Mouse (Mus musculus) heart, embryonic 10.5 days (tissue): ENCODE measurements around the gene 3110082I17Rik. TPM values are rescaled to one million over a fixed set of nuclear protein-coding genes. Genes with fewer than 3 reads are reported as not detected.

Experiments used
- DNase-seq: peaks from one replicate; pipeline ENCODE4 v3.0.0-alpha.2; 2017; ENCODE audit warnings: low spot score
- H3K27ac ChIP-seq: fragments of 300-500 bp; sonication (generic); 2 replicates; pipeline ENCODE4 v1.5.1; 2016; ENCODE audit warnings: mild to moderate bottlenecking
- H3K27me3 ChIP-seq: fragments of 300-500 bp; sonication (generic); 2 replicates; pipeline ENCODE4 v1.6.1; 2016; ENCODE audit warnings: mild to moderate bottlenecking; ENCODE audit not compliant: poor library complexity, insufficient read depth, severe bottlenecking
- H3K36me3 ChIP-seq: fragments of 300-500 bp; sonication (generic); 2 replicates; pipeline ENCODE4 v1.6.1; 2016; ENCODE audit warnings: mild to moderate bottlenecking, moderate library complexity
- H3K4me1 ChIP-seq: fragments of 300-500 bp; sonication (generic); 2 replicates; pipeline ENCODE4 v1.6.1; 2016; ENCODE audit warnings: mild to moderate bottlenecking
- H3K4me3 ChIP-seq: fragments of 300-500 bp; sonication (generic); 2 replicates; pipeline ENCODE4 v1.5.1; 2016; ENCODE audit warnings: mild to moderate bottlenecking, moderate library complexity
- H3K9me3 ChIP-seq: fragments of 300-500 bp; sonication (generic); 2 replicates; pipeline ENCODE4 v1.6.1; 2016; ENCODE audit warnings: mild to moderate bottlenecking, moderate library complexity
- WGBS: fragments of 180-500 bp; shearing (Covaris S2); methylation state at CpG from one replicate; pipeline ENCODE4 v1.1.7; 2016; 5-methylcytosine and 5-hydroxymethylcytosine counted together
- polyA plus RNA-seq: library from polyadenylated mRNA; unstranded; fragments of >200 nt; fragmentation: Nextera tagmentation; extraction: Ambion mirVana; gene quantifications from 2 replicates; pipeline ENCODE4 v1.2.1, GENCODE M21; 2016

The 3110082I17Rik gene
- polyA plus RNA-seq, 1 experiment from 2014 or later, result 40.9 TPM

DNA sequence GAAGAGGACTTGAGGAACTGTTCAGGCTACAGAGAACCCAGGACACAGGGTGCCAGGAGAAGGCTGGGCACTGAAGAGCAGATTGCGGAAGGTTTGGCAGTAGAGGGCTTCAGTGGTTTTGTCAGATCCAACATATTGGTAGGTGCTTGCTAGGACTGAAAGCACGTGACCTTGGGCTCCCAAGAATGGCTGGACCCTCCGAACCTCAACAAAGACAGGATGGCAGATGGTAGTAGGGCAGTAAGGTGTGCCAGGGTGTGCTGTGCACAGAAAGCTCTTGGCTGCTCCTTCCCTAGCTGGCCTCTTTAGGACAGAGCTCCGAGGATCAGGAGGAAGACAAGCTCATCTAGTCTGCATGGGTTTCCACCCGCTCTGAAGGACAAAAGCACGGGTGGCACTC is 49.2 kb downstream of the 3110082I17Rik start:
- no peaks in the 10 kb centered on the region for H3K9me3 ChIP-seq
- H3K4me3 ChIP-seq, result no peak overlapping the region
- no peak for DNase-seq
- peaks cover 63% of the 10 kb centered on the region for H3K27me3 ChIP-seq
- WGBS, result 92% methylated on average over 6 of the region's 6 CpGs
- no peak overlapping the region for H3K27ac ChIP-seq
- H3K36me3 ChIP-seq, result 0 out of 2 replicates have a peak, but pooled peaks cover 5% of the 10 kb centered on the region
- peaks cover 38% of the 10 kb centered on the region for H3K4me1 ChIP-seq

GRCm38 (mm10) chr5:139410056-139410455 is 50.3 kb downstream of the 3110082I17Rik start:
- 84% methylated on average over 4 of the region's 4 CpGs for WGBS
- no peak overlapping the region for H3K4me3 ChIP-seq
- peak overlapping the region; percentile 16; the same call in 1 of the 2 replicates for H3K27ac ChIP-seq

GRCm38 (mm10) chr5:139409412-139409811 is 50.9 kb downstream of the 3110082I17Rik start:
- peaks cover 54% of the 10 kb centered on the region for H3K4me1 ChIP-seq
- no peak overlapping the region for H3K4me3 ChIP-seq
- 76% methylated on average over 12 of the region's 12 CpGs for WGBS
- no peaks in the 10 kb centered on the region for H3K36me3 ChIP-seq
- no peak overlapping the region for H3K27ac ChIP-seq
- no peak for DNase-seq
- no peaks in the 10 kb centered on the region for H3K9me3 ChIP-seq
- H3K27me3 ChIP-seq, result peaks cover 56% of the 10 kb centered on the region

More at GRCm38 (mm10) chr5:139410056-139410455, 50.3 kb downstream of the 3110082I17Rik start:
- Histone ChIP-seq H3K36me3 (0 out of 2 replicates have a peak, but pooled peaks cover 5% of the 10 kb centered on the region), H3K9me3 (no peaks in the 10 kb centered on the region), H3K27me3 (peaks cover 56% of the 10 kb centered on the region), H3K4me1 (peaks cover 48% of the 10 kb centered on the region)
- no peak for DNase-seq

DNA sequence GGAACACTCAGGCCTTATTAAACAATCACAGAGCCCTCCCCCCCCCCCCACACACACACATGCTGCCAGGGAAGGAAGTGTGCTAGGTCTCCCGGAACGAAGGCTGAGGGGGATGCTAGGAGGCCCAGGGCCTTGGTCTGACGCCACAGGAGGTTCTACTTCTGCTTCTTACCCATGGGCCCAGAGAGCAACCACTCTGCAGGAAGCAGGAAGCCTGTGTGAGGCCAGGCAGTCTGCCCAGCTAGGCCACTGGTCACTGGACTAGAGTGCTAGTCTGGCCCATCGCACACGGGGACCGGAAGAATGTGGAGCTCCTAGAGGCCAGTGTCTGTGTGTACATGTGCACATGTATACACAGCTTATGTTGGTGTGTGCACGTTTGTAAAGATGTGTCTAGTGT is 51.8 kb downstream of the 3110082I17Rik start:
- H3K4me1 ChIP-seq, result peaks cover 63% of the 10 kb centered on the region
- no peaks in the 10 kb centered on the region for H3K9me3 ChIP-seq
- no peaks in the 10 kb centered on the region for H3K36me3 ChIP-seq
- H3K27ac ChIP-seq, result no peak overlapping the region
- 74% methylated on average over 7 of the region's 7 CpGs for WGBS
- H3K4me3 ChIP-seq, result no peak overlapping the region
- peaks cover 51% of the 10 kb centered on the region for H3K27me3 ChIP-seq
- DNase-seq, result no peak

- peaks cover 44% of the 10 kb centered on the region for H3K27me3 ChIP-seq
- H3K4me1 ChIP-seq, result peaks cover 63% of the 10 kb centered on the region
- no peak for DNase-seq
- no peak overlapping the region for H3K27ac ChIP-seq
- WGBS, result 81% methylated on average over 14 of the region's 14 CpGs
- H3K36me3 ChIP-seq, result no peaks in the 10 kb centered on the region
- no peaks in the 10 kb centered on the region for H3K9me3 ChIP-seq
- no peak overlapping the region for H3K4me3 ChIP-seq
Observed at GRCm38 (mm10) chr5:139407121-139407885, 53.0 kb downstream of the 3110082I17Rik start.

DNA sequence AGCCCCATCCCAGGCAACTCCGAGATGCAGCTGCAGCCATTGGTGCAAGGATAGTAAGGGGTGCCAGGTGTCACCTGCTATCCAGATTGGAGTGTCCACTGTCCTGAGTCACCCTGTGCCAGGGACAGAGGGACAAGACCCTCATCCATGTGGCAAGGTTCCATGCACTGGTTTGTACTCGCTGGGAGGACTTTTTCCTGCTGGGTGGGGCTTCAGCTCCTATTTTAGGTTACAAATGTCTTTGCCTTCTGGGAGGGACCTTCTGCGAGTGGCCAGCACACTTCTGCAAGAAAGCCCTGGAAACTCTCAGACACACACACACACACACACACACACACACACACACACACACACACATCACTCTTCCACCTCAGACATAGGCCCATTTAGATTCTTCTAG is 54.4 kb downstream of the 3110082I17Rik start:
- 51% methylated on average over 3 of the region's 3 CpGs for WGBS
- no peak overlapping the region for H3K4me3 ChIP-seq
- no peak for DNase-seq
- H3K27ac ChIP-seq, result peak overlapping the region; percentile 48; the same call in 1 of the 2 replicates
- peaks cover 32% of the 10 kb centered on the region for H3K27me3 ChIP-seq
- no peaks in the 10 kb centered on the region for H3K9me3 ChIP-seq
- H3K36me3 ChIP-seq, result no peaks in the 10 kb centered on the region
- peaks cover 54% of the 10 kb centered on the region for H3K4me1 ChIP-seq

DNA sequence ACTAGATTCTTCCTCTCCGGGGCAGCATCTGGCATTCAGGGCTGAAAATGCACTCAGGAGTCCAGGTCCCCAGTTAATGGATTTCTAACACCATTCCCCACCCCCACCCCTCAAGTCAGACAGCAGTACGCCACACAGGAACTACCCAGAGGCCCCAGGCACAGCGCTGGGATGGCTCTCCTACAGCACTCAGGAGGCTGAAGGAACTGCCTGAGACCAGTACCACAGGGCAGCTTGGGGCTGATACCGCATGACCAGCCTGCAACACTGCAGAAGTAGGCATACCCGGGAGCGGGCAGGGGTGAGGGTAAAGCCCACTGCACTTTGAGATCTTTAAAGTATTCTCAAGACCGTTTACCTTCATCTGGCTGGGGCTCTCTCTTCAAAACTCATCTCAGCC is 54.8 kb downstream of the 3110082I17Rik start:
- Histone ChIP-seq H3K27me3 (peaks cover 31% of the 10 kb centered on the region), H3K4me3 (no peak overlapping the region), H3K36me3 (no peaks in the 10 kb centered on the region), H3K27ac (peak overlapping the region; percentile 48), H3K9me3 (no peaks in the 10 kb centered on the region), H3K4me1 (peaks cover 49% of the 10 kb centered on the region)
- no peak for DNase-seq
- WGBS, result 78% methylated on average over 7 of the region's 7 CpGs

DNA sequence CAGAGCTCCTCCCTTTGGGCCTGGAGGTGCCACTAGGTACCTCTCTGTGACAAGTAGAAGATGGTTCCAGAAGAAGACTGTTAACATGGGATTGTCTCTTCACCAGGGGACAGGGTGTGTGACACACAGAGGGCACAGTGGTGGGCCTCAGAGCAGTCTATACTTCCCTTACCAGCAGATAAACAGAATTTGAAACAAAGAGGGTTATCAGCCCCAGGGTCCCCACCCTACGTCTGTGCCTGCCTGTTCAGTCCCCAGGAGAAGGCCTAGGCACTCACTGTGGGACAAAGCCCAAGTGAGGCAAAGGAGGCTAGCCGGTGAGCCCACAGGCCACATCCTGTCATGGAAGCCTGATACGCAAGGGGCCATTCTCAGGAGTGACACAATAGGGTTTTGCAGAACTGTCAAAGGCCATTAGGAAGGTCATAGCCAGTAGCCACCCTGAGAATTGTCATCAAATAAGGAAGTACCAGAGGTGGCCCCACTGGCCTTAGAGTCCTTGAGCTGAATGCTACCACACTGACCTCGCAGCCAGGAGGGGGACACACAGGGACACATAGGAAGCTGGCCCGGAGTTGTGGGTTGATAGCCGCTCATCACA is 55.4 kb downstream of the 3110082I17Rik start, which contains the start of gene C130050O18Rik:
C130050O18Rik (plus strand) TSS at position 480 of the 601 bp plus-strand sequence.
- Histone ChIP-seq H3K9me3 (no peaks in the 10 kb centered on the region), H3K27me3 (peaks cover 34% of the 10 kb centered on the region), H3K27ac (peak within 1 kb of the TSS; percentile 59), H3K4me3 (no peak within 1 kb of the TSS), H3K36me3 (no peaks in the 10 kb centered on the region), H3K4me1 (peaks cover 43% of the 10 kb centered on the region)
- 61% methylated on average over 6 of the region's 6 CpGs for WGBS
- DNase-seq, result no peak

GRCm38 (mm10) chr5:139403692-139404260 is 56.6 kb downstream of the 3110082I17Rik start:
- peaks cover 34% of the 10 kb centered on the region for H3K27me3 ChIP-seq
- no peaks in the 10 kb centered on the region for H3K9me3 ChIP-seq
- 0 out of 2 replicates have a peak overlapping the region, but pooled peaks have one; percentile 13 for H3K27ac ChIP-seq
- DNase-seq, result no peak
- peaks cover 37% of the 10 kb centered on the region for H3K4me1 ChIP-seq
- no peaks in the 10 kb centered on the region for H3K36me3 ChIP-seq
- 89% methylated on average over 8 of the region's 8 CpGs for WGBS
- H3K4me3 ChIP-seq, result no peak overlapping the region

GRCm38 (mm10) chr5:139402106-139402505 is 58.2 kb downstream of the 3110082I17Rik start:
- H3K36me3 ChIP-seq, result no peaks in the 10 kb centered on the region
- peaks cover 52% of the 10 kb centered on the region for H3K4me1 ChIP-seq
- peaks cover 27% of the 10 kb centered on the region for H3K27me3 ChIP-seq
- H3K27ac ChIP-seq, result no peak overlapping the region
- no peak overlapping the region for H3K4me3 ChIP-seq
- WGBS, result 95% methylated on average over 2 of the region's 2 CpGs
- DNase-seq, result no peak
- H3K9me3 ChIP-seq, result no peaks in the 10 kb centered on the region

- Histone ChIP-seq H3K36me3 (no peaks in the 10 kb centered on the region), H3K27ac (no peak overlapping the region), H3K4me1 (peaks cover 36% of the 10 kb centered on the region), H3K9me3 (no peaks in the 10 kb centered on the region), H3K27me3 (peaks cover 19% of the 10 kb centered on the region; the same call in 1 of the 2 replicates), H3K4me3 (no peak overlapping the region)
- no peak for DNase-seq
- 85% methylated on average over 14 of the region's 14 CpGs for WGBS
Observed at GRCm38 (mm10) chr5:139399991-139400390, 60.3 kb downstream of the 3110082I17Rik start.

DNA sequence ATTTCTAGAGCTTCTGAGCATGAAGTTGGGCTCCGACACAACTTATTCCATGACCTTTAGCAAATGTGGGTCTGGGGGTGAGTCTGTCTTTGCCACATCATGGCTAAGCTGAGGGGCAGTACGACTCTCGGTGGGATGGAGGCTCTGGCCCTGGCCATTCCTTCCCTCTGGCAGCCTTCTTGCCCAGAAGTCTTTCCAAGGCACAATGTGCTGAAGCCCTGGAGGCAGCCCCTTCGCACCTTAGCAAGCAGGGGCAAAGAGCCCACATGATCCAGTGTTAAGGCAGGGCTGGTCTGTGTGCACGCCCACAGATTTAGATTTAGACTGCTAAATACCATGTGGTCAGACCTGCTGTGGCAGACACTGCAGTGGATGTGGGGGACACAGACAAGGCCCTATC is 61.5 kb downstream of the 3110082I17Rik start:
- H3K27ac ChIP-seq, result 0 out of 2 replicates have a peak overlapping the region, but pooled peaks have one; percentile 12
- no peaks in the 10 kb centered on the region for H3K36me3 ChIP-seq
- peaks cover 33% of the 10 kb centered on the region for H3K4me1 ChIP-seq
- H3K4me3 ChIP-seq, result no peak overlapping the region
- peaks cover 10% of the 10 kb centered on the region; the same call in 1 of the 2 replicates for H3K27me3 ChIP-seq
- H3K9me3 ChIP-seq, result no peaks in the 10 kb centered on the region
- WGBS, result 74% methylated on average over 5 of the region's 5 CpGs
- no peak for DNase-seq
